Mouse (Mus musculus): ENCODE measurements around the gene Glmp.
"Not testable (repeated sequence)": the region's sequence is repeated elsewhere in the genome, so short reads cannot be mapped to it uniquely, and the experiment has no call there.

The Glmp gene

GRCm38 (mm10) chr3:88372643-88373042, 47.8 kb downstream of the Glmp start, which contains the start of gene Bglap3:
TSS of gene Bglap3 (minus strand) at chr3:88372743.
- in situ Hi-C loops (cut with MboI; ENCODE audit: unreplicated experiment in 2 of 2), result not testable (repeated sequence)

GRCm38 (mm10) chr3:88375750-88376626, 51.2 kb downstream of the Glmp start:
- in situ Hi-C loops (cut with MboI; ENCODE audit: unreplicated experiment in 2 of 2), result not testable (repeated sequence)

GRCm38 (mm10) chr3:88376644-88377043, 51.8 kb downstream of the Glmp start:
- in situ Hi-C loops (cut with MboI; ENCODE audit: unreplicated experiment in 2 of 2), result not testable (repeated sequence)

DNA sequence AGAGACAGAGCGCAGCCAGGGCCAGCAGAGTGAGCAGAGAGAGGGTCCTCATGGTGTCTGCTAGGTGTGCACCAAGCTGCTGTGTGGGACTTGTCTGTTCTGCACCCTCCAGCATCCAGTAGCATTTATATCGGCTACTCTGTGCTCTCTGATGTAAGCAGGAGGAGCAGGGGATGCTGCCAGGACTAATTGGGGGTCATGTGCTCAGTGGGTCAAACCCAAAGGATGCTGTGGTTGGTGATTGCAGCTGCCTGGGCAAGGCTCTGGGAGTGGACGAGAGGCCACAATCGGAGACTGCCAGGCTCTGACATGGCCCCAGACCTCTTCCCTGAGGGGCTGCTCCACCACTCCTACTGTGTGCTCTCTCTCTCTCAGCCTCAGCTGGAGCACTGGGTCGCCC, 53.8 kb downstream of the Glmp start, which contains the start of gene Bglap2:
Gene Bglap2 (minus strand): TSS at position 101 of the 400 bp plus-strand sequence.
- in situ Hi-C loops (cut with MboI; ENCODE audit: unreplicated experiment in 2 of 2), result not testable (repeated sequence)

All from v-Abl transformed pro-B cells (cell line).